Mouse (Mus musculus): Measurements from ENCODE around the gene Atp1a4. TPM values are rescaled to one million over a fixed set of nuclear protein-coding genes. Genes with fewer than 3 reads are reported as not detected.
"Not testable (repeated sequence)": the region's sequence is repeated elsewhere in the genome, so short reads cannot be mapped to it uniquely, and the experiment has no call there.

Atp1a4 gene
- polyA plus RNA-seq, 1 experiment from 2014 or later: not detected

DNA sequence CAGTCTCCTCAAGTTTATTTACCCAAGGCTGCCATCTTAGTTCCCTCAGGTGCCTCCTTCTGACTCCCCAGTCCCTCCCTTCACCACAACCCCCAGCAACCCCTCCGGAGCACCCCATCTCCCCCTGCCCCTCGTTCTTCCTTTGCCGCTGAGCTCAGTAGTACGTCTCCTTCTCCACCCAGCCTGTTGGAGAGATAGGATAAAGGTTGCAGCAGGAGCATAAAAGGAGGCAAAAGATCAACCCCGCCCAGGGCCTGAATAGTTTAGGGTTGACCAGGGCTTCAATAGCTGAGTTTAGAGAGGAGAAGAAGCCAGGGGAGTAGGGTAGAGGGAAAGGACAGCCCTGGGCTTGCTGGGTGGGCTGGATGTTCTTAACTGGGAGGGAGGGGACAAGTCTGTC, 16.3 kb upstream of the Atp1a4 start:
- Histone ChIP-seq H3K36me3 (ENCODE audit: control insufficient read depth, insufficient read depth, low read length) (no peaks in the 10 kb centered on the region), H3K4me2 (no peak overlapping the region), H3K4me3 (ENCODE audit: low read depth, low read length) (no peak overlapping the region), H3K9me3 (ENCODE audit: control insufficient read depth, low read length) (no peaks in the 10 kb centered on the region), H3K27ac (ENCODE audit: low read depth, low read length) (no peak overlapping the region), H3K27me3 (ENCODE audit: control insufficient read depth, insufficient read depth, low read length) (no peaks in the 10 kb centered on the region), H3K9ac (ENCODE audit: low read length) (no peak overlapping the region), H3K4me1 (ENCODE audit: control insufficient read depth, insufficient read depth, low read length) (peaks cover 9% of the 10 kb centered on the region)
- no peak for ATAC-seq (ENCODE audit: low FRiP score)
- 69% methylated on average over 5 of the region's 5 CpGs for WGBS
- DNase-seq (ENCODE audit: low spot score, missing footprints): no peak

DNA sequence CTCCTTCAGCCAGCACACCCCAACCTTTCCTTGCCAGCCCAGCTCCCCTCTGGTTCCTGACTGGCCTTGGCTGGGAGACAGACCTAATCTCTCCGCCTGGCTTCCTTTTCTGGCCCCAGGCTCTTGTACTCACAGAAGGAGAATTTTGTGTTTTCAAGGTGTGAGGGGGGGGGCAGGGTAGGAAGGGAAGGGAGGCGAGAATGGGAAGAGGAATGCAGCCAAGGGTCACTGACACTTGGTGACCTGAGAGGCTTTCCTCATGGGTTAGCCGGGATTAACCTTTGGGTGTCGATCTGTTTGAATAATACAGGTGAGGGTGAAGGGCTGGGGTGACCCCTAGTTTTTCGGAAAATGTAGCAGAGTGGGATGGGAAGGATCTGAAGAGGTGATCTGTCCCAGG, 15.9 kb upstream of the Atp1a4 start:
- no peak overlapping the region for H3K4me3 ChIP-seq (ENCODE audit: low read depth, low read length)
- WGBS: 43% methylated on average over 5 of the region's 5 CpGs
- H3K4me2 ChIP-seq: no peak overlapping the region
- no peaks in the 10 kb centered on the region for H3K27me3 ChIP-seq (ENCODE audit: control insufficient read depth, insufficient read depth, low read length)
- H3K9ac ChIP-seq (ENCODE audit: low read length): no peak overlapping the region
- H3K27ac ChIP-seq (ENCODE audit: low read depth, low read length): no peak overlapping the region
- H3K36me3 ChIP-seq (ENCODE audit: control insufficient read depth, insufficient read depth, low read length): no peaks in the 10 kb centered on the region
- DNase-seq (ENCODE audit: low spot score, missing footprints) (no peak), ATAC-seq (ENCODE audit: low FRiP score) (no peak)
- no peaks in the 10 kb centered on the region for H3K9me3 ChIP-seq (ENCODE audit: control insufficient read depth, low read length)
- peaks cover 9% of the 10 kb centered on the region for H3K4me1 ChIP-seq (ENCODE audit: control insufficient read depth, insufficient read depth, low read length)

DNA sequence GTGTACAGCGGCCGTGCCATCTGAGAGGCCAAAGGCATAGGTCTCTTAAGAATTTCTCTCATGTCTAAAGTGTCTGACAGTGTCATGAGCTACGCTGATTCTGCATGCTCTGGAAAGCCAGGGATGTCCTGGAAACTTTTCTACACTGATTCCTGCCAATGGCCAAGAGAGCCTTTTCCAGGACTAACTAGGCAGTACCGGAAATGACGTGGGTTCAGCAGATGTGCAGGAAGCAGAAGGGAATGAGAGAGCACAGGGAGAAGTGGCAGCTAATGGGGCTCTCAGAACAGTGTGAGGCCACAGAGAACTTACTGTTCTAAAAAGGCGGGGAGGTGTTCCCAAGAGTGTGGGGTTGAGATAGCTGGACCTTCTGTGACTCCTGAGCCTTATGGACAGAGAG, 15.2 kb upstream of the Atp1a4 start:
- 93% methylated on average over 6 of the region's 6 CpGs for WGBS
- Histone ChIP-seq H3K36me3 (ENCODE audit: control insufficient read depth, insufficient read depth, low read length) (no peaks in the 10 kb centered on the region), H3K27me3 (ENCODE audit: control insufficient read depth, insufficient read depth, low read length) (no peaks in the 10 kb centered on the region), H3K4me1 (ENCODE audit: control insufficient read depth, insufficient read depth, low read length) (peaks cover 9% of the 10 kb centered on the region), H3K4me3 (ENCODE audit: low read depth, low read length) (no peak overlapping the region), H3K9ac (ENCODE audit: low read length) (no peak overlapping the region), H3K9me3 (ENCODE audit: control insufficient read depth, low read length) (no peaks in the 10 kb centered on the region), H3K4me2 (no peak overlapping the region), H3K27ac (ENCODE audit: low read depth, low read length) (no peak overlapping the region)
- DNase-seq (ENCODE audit: low spot score, missing footprints): no peak
- ATAC-seq (ENCODE audit: low FRiP score): no peak

DNA sequence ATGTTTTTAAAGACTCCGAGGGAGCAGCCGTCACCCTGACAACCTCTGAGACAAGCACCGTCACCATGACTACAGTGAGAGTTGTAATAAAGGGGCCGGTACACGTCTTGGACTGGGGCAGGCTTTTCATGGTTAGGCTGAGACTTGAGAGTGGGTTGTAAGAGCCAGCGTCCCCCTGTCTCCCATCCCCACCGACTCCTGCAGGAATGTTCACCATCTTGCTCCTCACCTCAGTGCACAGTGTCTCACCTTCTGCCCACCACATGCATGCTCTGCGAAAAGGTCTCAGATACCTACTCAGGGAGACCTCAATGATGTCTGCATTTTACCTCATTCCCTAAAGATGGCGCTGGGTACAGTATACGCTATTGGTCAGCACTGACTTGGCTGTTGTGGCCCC, 13.6 kb upstream of the Atp1a4 start:
- no peaks in the 10 kb centered on the region for H3K27me3 ChIP-seq (ENCODE audit: control insufficient read depth, insufficient read depth, low read length)
- H3K9ac ChIP-seq (ENCODE audit: low read length): peak overlapping the region; percentile 20; the same call in 1 of the 2 replicates
- H3K4me2 ChIP-seq: peak overlapping the region; percentile 9; the same call in 1 of the 2 replicates
- peaks cover 9% of the 10 kb centered on the region for H3K4me1 ChIP-seq (ENCODE audit: control insufficient read depth, insufficient read depth, low read length)
- H3K9me3 ChIP-seq (ENCODE audit: control insufficient read depth, low read length): no peaks in the 10 kb centered on the region
- no peak for DNase-seq (ENCODE audit: low spot score, missing footprints)
- no peak overlapping the region for H3K4me3 ChIP-seq (ENCODE audit: low read depth, low read length)
- WGBS: 39% methylated on average over 10 of the region's 10 CpGs
- ATAC-seq (ENCODE audit: low FRiP score): peak; percentile 94
- H3K36me3 ChIP-seq (ENCODE audit: control insufficient read depth, insufficient read depth, low read length): no peaks in the 10 kb centered on the region
- H3K27ac ChIP-seq (ENCODE audit: low read depth, low read length): no peak overlapping the region

DNA sequence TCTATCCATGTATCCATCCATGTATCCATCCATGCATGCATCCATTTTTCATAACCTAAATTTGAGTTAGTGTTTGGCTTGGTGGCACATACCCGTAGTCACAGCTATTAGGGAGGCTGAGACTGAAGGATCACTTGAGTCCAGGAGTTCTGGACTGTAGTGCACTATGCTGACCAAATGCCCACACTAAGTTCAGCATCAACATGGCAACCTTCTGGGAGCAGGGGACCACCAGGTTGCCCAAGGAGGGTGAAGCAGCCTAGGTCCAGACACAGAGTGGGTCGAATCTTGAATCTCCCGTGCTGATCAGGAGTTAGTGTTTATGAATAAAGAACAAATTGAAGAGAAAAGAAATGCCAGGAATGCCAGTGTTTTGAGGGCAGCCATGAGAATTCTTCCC, 13.0 kb upstream of the Atp1a4 start:
- Histone ChIP-seq H3K9me3 (ENCODE audit: control insufficient read depth, low read length) (no peaks in the 10 kb centered on the region), H3K4me1 (ENCODE audit: control insufficient read depth, insufficient read depth, low read length) (peaks cover 9% of the 10 kb centered on the region), H3K36me3 (ENCODE audit: control insufficient read depth, insufficient read depth, low read length) (no peaks in the 10 kb centered on the region), H3K4me2 (no peak overlapping the region), H3K27ac (ENCODE audit: low read depth, low read length) (peak overlapping the region; percentile 20; the same call in 1 of the 2 replicates), H3K9ac (ENCODE audit: low read length) (no peak overlapping the region), H3K27me3 (ENCODE audit: control insufficient read depth, insufficient read depth, low read length) (no peaks in the 10 kb centered on the region), H3K4me3 (ENCODE audit: low read depth, low read length) (no peak overlapping the region)
- 79% methylated on average over 3 of the region's 3 CpGs for WGBS
- ATAC-seq (ENCODE audit: low FRiP score): peak; percentile 59
- peak; percentile 86 for DNase-seq (ENCODE audit: low spot score, missing footprints)

DNA sequence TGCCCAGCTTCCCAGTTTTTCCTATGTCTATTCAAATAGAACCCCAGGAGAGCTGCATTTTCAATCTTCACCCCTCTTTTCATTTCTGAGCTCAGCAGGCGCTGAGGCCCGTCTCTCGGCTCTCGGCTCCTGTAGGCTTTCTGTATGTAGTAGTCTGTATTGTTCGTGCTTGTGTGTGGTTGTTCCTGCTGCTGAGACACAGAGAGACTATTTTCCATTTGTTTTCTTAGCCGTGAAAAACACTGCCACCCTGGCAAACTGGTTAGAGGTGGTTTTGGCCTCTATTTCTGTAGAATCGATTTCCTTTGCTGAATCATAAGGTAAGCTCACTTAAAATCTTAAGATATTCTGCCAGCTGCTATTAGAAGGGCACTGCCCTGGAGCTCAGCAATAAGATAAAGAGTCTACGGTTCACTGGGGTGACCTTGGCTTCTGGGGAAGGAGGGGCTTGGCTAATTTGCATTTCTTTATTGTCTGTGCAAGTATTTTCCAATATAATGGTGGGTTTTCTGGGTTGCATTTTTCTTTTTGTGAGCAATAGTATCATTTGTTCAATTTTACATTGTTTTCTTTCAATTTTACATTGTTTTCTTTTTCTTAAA, 3.4 kb upstream of the Atp1a4 start, which contains the start of gene Igsf8:
TSS of gene Igsf8 (plus strand) at position 165 of the 602 bp plus-strand sequence.
- Histone ChIP-seq H3K36me3 (ENCODE audit: control insufficient read depth, insufficient read depth, low read length) (no peaks in the 10 kb centered on the region), H3K4me1 (ENCODE audit: control insufficient read depth, insufficient read depth, low read length) (peaks cover 7% of the 10 kb centered on the region; the same call in 1 of the 2 replicates), H3K4me2 (no peak within 1 kb of the TSS), H3K27ac (ENCODE audit: low read depth, low read length) (peak within 1 kb of the TSS; percentile 72), H3K4me3 (ENCODE audit: low read depth, low read length) (no peak within 1 kb of the TSS), H3K27me3 (ENCODE audit: control insufficient read depth, insufficient read depth, low read length) (no peaks in the 10 kb centered on the region), H3K9me3 (ENCODE audit: control insufficient read depth, low read length) (peaks cover 3% of the 10 kb centered on the region; the same call in 1 of the 2 replicates), H3K9ac (ENCODE audit: low read length) (no peak within 1 kb of the TSS)
- DNase-seq (ENCODE audit: low spot score, missing footprints) (peak; percentile 90), ATAC-seq (ENCODE audit: low FRiP score) (peak; percentile 70)
- 18% methylated on average over 8 of the region's 8 CpGs for WGBS

DNA sequence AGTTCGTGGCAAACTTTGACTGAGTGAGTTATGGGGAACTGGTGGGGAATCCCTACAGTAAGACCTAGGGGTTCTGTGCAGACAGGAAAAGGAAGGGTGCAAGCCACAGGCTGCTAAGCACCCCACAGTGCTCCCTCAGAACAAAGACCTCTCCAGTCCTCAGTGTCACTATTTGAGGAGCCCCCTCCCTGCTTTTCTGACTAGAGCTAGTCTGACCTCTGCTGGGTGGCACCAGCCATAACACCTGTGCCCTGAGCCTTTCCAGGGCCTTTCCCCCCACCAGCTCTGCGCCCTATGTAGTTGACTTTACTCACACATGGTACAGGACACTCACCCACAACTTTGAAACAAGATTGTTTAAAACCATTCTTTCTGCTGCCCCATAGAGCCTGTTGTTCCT, 10.5 kb downstream of the Atp1a4 start:
- Histone ChIP-seq H3K36me3 (ENCODE audit: control insufficient read depth, insufficient read depth, low read length) (no peaks in the 10 kb centered on the region), H3K4me3 (ENCODE audit: low read depth, low read length) (no peak overlapping the region), H3K4me2 (no peak overlapping the region), H3K9me3 (ENCODE audit: control insufficient read depth, low read length) (no peaks in the 10 kb centered on the region), H3K27ac (ENCODE audit: low read depth, low read length) (no peak overlapping the region), H3K9ac (ENCODE audit: low read length) (no peak overlapping the region), H3K4me1 (ENCODE audit: control insufficient read depth, insufficient read depth, low read length) (peaks cover 5% of the 10 kb centered on the region), H3K27me3 (ENCODE audit: control insufficient read depth, insufficient read depth, low read length) (peaks cover 5% of the 10 kb centered on the region)
- ATAC-seq (ENCODE audit: low FRiP score): peak; percentile 69
- WGBS: 49% methylated on average over 2 of the region's 2 CpGs
- peak; percentile 87 for DNase-seq (ENCODE audit: low spot score, missing footprints)

DNA sequence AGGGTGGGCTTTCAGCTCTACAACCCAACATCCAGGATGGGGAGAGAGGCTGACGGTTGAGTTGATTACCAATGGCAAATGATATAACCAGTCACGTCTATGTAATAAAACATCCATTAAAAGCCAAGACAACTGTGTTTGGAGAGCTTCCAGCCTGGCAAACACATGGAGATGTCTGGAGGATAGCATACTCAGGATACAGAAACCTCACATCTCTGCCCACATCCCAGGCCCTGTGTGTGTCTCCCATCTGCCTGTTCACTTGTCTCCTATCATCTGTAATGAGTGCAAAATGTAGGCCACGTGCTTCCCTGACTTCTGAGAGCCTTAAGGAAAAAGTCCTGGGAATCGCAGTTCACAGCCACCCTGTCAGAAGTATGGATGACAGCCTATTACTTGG, 11.0 kb downstream of the Atp1a4 start:
- ATAC-seq (ENCODE audit: low FRiP score): no peak; the same call in 1 of the 2 replicates
- whole genome bisulfite sequencing: 67% methylated on average over 4 of the region's 4 CpGs

DNA sequence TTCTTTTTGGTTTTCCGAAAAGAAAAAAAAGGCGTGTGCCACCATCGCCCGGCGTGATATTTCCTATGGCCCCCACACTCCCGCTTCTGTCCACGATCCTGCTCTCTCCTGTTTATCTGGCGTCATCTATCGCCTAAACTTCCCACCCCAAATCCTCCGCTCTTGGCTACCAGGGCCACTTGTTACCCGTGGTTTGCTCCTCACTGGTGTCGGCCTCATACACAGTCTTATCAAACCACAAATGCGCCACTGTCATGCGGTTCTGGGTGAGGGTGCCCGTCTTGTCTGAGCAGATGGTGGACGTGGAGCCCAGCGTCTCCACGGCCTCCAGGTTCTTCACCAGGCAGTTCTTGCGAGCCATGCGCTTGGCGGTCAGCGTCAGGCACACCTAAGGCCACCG, 13.6 kb downstream of the Atp1a4 start:
- 45% methylated on average over 23 of the region's 23 CpGs for WGBS

More for the DNA sequence above, 11.0 kb downstream of the Atp1a4 start:
- peaks cover 9% of the 10 kb centered on the region for H3K4me1 ChIP-seq (ENCODE audit: control insufficient read depth, insufficient read depth, low read length)
- no peaks in the 10 kb centered on the region for H3K36me3 ChIP-seq (ENCODE audit: control insufficient read depth, insufficient read depth, low read length)
- H3K27me3 ChIP-seq (ENCODE audit: control insufficient read depth, insufficient read depth, low read length): peaks cover 5% of the 10 kb centered on the region
- H3K4me2 ChIP-seq: no peak overlapping the region
- no peaks in the 10 kb centered on the region for H3K9me3 ChIP-seq (ENCODE audit: control insufficient read depth, low read length)
- H3K4me3 ChIP-seq (ENCODE audit: low read depth, low read length): no peak overlapping the region
- H3K9ac ChIP-seq (ENCODE audit: low read length): no peak overlapping the region
- no peak overlapping the region for H3K27ac ChIP-seq (ENCODE audit: low read depth, low read length)
- no peak for DNase-seq (ENCODE audit: low spot score, missing footprints)

More for the DNA sequence above, 13.6 kb downstream of the Atp1a4 start:
- H3K36me3 ChIP-seq (ENCODE audit: control insufficient read depth, insufficient read depth, low read length); H3K9me3 ChIP-seq (ENCODE audit: control insufficient read depth, low read length); H3K4me3 ChIP-seq (ENCODE audit: low read depth, low read length); H3K27ac ChIP-seq (ENCODE audit: low read depth, low read length); H3K9ac ChIP-seq (ENCODE audit: low read length); H3K27me3 ChIP-seq (ENCODE audit: control insufficient read depth, insufficient read depth, low read length); ATAC-seq (ENCODE audit: low FRiP score); H3K4me2 ChIP-seq: not testable (repeated sequence)
- DNase-seq (ENCODE audit: low spot score, missing footprints): peak; percentile 86
- H3K4me1 ChIP-seq (ENCODE audit: control insufficient read depth, insufficient read depth, low read length): peaks cover 13% of the 10 kb centered on the region

Measured in midbrain, embryonic 11.5 days (tissue).